Mouse (Mus musculus) midbrain, embryonic 12.5 days (tissue): Measurements from ENCODE around the gene Jtb. TPM values are rescaled to one million over a fixed set of nuclear protein-coding genes. Genes with fewer than 3 reads are reported as not detected.

ENCODE experiments used
- ATAC-seq: fragments of 200-750 bp; cut with Nextera tagmentation; 2 replicates; pipeline ENCODE4 v1.8.0; 2017; ENCODE audit warnings: low read depth, moderate TSS enrichment, moderate library complexity; ENCODE audit not compliant: low FRiP score
- H3K27ac ChIP-seq: fragments of 300-500 bp; sonication (generic); replicated peaks from 2 replicates; pipeline ENCODE4 v1.5.1; 2016; ENCODE audit warnings: mild to moderate bottlenecking
- H3K27me3 ChIP-seq: fragments of 300-500 bp; sonication (generic); 2 replicates; pipeline ENCODE4 v1.6.1; 2016; ENCODE audit warnings: mild to moderate bottlenecking
- H3K36me3 ChIP-seq: fragments of 300-500 bp; sonication (generic); 2 replicates; pipeline ENCODE4 v1.6.1; 2016
- H3K4me1 ChIP-seq: fragments of 300-500 bp; sonication (generic); 2 replicates; pipeline ENCODE4 v1.6.1; 2016
- H3K4me2 ChIP-seq: fragments of 300-500 bp; sonication (generic); replicated peaks from 2 replicates; pipeline ENCODE4 v1.6.1; 2016; ENCODE audit warnings: mild to moderate bottlenecking, moderate library complexity
- H3K4me3 ChIP-seq: fragments of 300-500 bp; sonication (generic); 2 replicates; pipeline ENCODE4 v1.5.1; 2016; ENCODE audit warnings: mild to moderate bottlenecking
- H3K9ac ChIP-seq: fragments of 300-500 bp; sonication (generic); replicated peaks from 2 replicates; pipeline ENCODE4 v1.6.1; 2016; ENCODE audit warnings: mild to moderate bottlenecking, moderate library complexity
- H3K9me3 ChIP-seq: fragments of 300-500 bp; sonication (generic); 2 replicates; pipeline ENCODE4 v1.6.1; 2016; ENCODE audit warnings: mild to moderate bottlenecking
- WGBS: fragments of 180-500 bp; shearing (Covaris S2); methylation state at CpG from one replicate; pipeline ENCODE4 v1.1.7; 2016; 5-methylcytosine and 5-hydroxymethylcytosine counted together
- polyA plus RNA-seq: library from polyadenylated mRNA; unstranded; fragments of >200 nt; fragmentation: Nextera tagmentation; extraction: Ambion mirVana; gene quantifications from 2 replicates; pipeline ENCODE4 v1.2.1, GENCODE M21; 2016

Jtb gene
- polyA plus RNA-seq, 1 experiment from 2014 or later = 97.8 TPM

DNA sequence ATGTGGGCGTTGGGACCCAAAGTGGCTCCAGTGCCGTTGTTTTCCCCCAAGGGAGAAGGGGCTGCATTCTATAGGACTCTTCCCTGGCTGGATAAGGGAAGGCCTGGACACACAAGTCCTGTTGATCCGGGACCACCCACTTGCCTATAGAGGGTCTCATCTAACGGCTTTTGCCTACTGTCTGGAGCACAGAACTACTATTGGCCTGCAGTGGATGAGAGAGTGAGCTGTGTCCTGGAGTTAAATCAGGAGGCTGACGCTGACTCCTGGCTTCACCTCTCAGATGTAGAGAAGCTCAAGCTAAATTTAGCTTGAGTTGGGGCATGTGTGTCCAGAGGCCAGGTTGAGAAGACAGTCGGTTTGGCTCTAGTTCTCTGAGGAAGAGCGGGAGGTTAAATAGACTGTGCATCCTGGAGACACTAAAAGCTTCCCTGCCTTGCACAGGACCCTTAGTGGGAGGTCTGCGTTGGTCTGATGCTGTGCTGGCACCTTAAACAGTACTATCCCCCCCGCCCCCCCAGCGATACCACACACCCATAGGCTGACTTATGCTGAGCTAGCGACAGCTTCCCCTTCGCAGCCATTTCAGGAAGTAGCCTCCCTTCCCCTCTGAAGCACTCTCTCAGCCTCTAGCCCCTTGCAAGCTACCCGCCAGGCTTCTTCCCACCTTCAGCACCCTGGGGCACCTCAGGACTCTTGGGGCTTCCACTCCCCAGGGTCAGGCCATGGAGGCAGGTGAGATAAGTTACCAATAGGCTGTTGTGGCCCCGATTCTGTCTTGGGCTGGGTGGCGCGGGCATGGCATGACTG is 34.7 kb downstream of the Jtb start:
- peak overlapping the region; percentile 94 for H3K27ac ChIP-seq
- peak overlapping the region; percentile 92 for H3K4me2 ChIP-seq
- WGBS = 26% methylated on average over 16 of the region's 16 CpGs
- no peaks in the 10 kb centered on the region for H3K9me3 ChIP-seq
- H3K4me1 ChIP-seq = peaks cover 14% of the 10 kb centered on the region
- H3K27me3 ChIP-seq = no peaks in the 10 kb centered on the region
- peak overlapping the region; percentile 92 for H3K9ac ChIP-seq
- H3K4me3 ChIP-seq = peak overlapping the region; percentile 96
- peak; percentile 47 for ATAC-seq
- peaks cover 41% of the 10 kb centered on the region for H3K36me3 ChIP-seq

DNA sequence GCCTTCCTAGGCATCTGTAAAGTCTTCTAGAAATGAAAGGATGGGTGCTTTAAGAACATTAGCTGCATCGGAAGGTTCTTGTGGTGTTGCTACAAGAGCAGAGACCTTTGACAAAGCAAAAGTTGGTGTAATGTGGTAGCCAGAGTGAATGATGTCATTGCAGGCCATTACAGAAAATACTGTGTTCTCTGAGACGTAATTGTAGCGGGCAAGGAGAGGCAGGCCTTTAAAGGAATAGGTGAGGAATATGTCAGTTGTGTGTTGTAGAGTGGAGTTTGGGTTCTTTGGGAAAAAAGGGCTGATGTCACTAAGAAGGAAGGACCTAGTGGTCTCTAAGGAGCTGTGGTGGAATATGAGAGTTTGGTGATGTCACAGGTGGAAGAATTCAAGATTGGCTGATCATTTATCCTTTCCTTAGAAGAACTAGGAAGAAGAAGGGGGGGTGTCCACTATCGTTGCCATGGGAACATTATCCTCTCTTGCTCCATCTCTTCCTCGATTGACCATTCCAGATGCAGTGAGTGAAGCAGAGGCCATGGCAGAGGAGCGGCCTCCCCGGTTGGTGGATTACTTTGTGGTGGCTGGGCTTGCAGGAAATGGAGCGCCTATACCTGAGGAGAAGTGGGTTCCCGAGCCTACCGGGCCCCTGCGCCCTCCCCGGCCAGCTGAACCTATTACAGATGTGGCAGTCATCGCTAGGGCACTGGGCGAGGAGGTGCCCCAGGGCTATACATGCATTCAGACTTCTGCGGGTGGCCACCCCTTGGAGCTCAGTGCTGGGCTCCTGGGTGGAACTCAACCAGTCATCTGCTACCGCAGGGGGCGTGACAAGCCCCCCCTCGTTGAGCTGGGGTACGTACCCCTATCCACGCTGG is 35.7 kb downstream of the Jtb start:
- Histone ChIP-seq H3K9ac (no peak overlapping the region; the same call in 1 of the 2 replicates), H3K4me2 (peak overlapping the region; percentile 92; the same call in 1 of the 2 replicates), H3K4me1 (peaks cover 14% of the 10 kb centered on the region), H3K27ac (no peak overlapping the region), H3K4me3 (no peak overlapping the region), H3K9me3 (no peaks in the 10 kb centered on the region), H3K27me3 (no peaks in the 10 kb centered on the region), H3K36me3 (peaks cover 34% of the 10 kb centered on the region)
- ATAC-seq = no peak
- 87% methylated on average over 20 of the region's 20 CpGs for WGBS

DNA sequence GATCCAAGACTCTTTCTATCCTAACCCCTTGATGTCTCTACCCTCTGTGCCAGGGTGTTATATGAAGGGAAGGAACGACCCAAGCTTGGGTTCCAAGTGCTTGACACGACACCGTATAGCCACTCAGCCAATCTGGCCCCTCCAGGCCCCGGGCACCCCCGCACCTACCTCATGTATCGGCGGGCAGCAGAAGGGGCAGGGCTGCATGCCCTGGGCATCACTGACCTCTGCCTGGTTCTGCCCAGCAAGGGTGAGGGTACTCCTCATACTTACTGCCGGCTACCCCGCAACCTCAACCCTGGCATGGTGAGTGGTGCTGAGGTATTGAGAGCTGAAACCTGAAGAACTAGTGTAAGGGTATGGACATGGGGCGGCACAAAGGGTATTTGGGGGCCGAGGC is 36.8 kb downstream of the Jtb start:
- peaks cover 14% of the 10 kb centered on the region for H3K4me1 ChIP-seq
- H3K36me3 ChIP-seq = peaks cover 34% of the 10 kb centered on the region
- H3K27ac ChIP-seq = no peak overlapping the region
- no peaks in the 10 kb centered on the region for H3K9me3 ChIP-seq
- no peaks in the 10 kb centered on the region for H3K27me3 ChIP-seq
- no peak overlapping the region for H3K4me3 ChIP-seq
- WGBS = 96% methylated on average over 11 of the region's 11 CpGs
- H3K4me2 ChIP-seq = no peak overlapping the region
- no peak overlapping the region for H3K9ac ChIP-seq
- ATAC-seq = no peak

DNA sequence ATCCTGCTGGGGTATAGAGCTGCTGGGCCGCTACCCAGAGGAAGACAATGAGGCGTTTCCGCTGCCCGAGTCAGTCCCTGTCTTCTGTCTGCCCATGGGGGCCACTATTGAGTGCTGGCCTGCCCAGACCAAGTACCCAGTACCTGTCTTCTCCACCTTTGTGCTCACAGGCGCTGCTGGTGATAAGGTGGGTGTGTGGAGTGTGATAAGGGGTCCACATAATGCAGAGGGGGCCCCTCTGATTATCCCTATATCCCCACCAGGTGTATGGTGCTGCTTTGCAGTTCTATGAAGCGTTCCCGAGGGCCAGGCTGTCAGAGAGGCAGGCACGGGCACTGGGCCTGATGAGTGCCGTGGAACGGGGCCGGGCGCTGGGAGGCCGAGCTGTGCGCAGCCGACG is 37.6 kb downstream of the Jtb start:
- Histone ChIP-seq H3K9me3 (no peaks in the 10 kb centered on the region), H3K4me1 (peaks cover 14% of the 10 kb centered on the region), H3K27ac (no peak overlapping the region), H3K4me3 (no peak overlapping the region), H3K36me3 (peaks cover 34% of the 10 kb centered on the region), H3K27me3 (no peaks in the 10 kb centered on the region), H3K9ac (no peak overlapping the region), H3K4me2 (no peak overlapping the region)
- no peak for ATAC-seq
- WGBS = 89% methylated on average over 16 of the region's 16 CpGs

DNA sequence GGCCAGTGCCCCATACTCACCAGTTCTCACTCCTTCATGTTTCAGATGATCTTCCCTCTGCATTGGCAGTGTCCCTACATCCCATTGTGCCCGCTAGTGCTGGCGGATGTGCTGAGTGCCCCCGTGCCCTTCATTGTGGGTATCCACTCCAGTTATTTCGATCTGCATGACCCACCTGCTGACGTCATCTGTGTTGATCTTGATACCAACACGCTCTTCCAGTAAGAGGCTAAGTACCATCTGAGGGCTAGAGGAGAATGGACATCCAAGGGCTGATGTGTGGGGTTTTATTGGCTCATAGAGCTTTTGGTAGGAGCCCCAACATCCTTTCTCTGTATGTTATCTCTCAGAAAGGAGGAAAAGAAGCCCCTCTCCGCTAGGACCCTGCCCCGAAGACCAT is 39.4 kb downstream of the Jtb start:
- Histone ChIP-seq H3K9ac (no peak overlapping the region), H3K27ac (no peak overlapping the region), H3K4me3 (no peak overlapping the region), H3K4me2 (no peak overlapping the region), H3K9me3 (no peaks in the 10 kb centered on the region), H3K36me3 (peaks cover 43% of the 10 kb centered on the region), H3K4me1 (peaks cover 10% of the 10 kb centered on the region), H3K27me3 (no peaks in the 10 kb centered on the region)
- ATAC-seq = no peak
- WGBS = 91% methylated on average over 8 of the region's 8 CpGs

DNA sequence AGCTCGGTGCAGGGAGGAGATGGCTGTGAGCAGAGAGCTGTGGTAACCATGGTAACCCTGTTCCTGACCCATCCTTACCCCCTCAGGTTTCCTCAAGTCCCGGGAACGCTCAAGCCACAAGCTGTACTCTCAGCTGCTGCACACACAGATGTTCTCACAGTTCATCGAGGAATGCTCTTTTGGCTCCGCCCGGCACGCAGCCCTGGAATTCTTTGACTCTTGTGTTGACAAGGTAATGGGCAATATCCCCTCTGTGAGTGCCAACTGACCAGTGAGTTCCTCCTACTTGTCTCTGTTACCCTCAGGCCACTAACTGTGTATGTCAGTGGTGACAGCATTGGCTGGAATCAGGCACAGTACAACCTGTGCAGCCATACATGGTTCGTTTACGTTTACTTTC is 40.8 kb downstream of the Jtb start:
- Histone ChIP-seq H3K9me3 (no peaks in the 10 kb centered on the region), H3K4me3 (no peak overlapping the region), H3K27me3 (no peaks in the 10 kb centered on the region), H3K27ac (no peak overlapping the region), H3K9ac (no peak overlapping the region), H3K36me3 (peaks cover 51% of the 10 kb centered on the region), H3K4me2 (no peak overlapping the region), H3K4me1 (no peaks in the 10 kb centered on the region)
- no peak for ATAC-seq
- 75% methylated on average over 9 of the region's 9 CpGs for WGBS

DNA sequence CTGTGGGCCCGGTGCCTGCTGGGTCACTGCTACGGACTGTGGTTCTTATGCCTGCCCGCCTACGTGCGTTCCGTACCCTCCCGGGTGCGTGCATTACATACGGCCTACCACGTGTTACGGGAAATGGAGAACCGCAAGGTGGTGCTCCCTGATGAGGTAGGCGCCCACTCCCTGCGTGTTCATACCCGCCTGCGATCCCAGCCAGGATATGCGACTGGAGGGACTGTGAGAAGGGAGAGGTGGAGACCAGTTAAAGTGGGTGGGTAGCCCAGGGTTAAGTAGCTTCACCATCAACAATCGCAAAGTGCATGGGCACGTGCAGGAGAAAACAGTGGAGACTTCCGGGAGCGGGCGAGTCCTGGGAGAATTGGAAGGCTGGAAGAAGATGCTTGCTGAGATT is 42.5 kb downstream of the Jtb start:
- Histone ChIP-seq H3K9me3 (no peaks in the 10 kb centered on the region), H3K36me3 (peaks cover 67% of the 10 kb centered on the region), H3K4me1 (no peaks in the 10 kb centered on the region), H3K4me3 (no peak overlapping the region), H3K27ac (no peak overlapping the region; the same call in 1 of the 2 replicates), H3K9ac (no peak overlapping the region), H3K27me3 (no peaks in the 10 kb centered on the region), H3K4me2 (no peak overlapping the region)
- no peak for ATAC-seq
- WGBS = 92% methylated on average over 22 of the region's 22 CpGs

DNA sequence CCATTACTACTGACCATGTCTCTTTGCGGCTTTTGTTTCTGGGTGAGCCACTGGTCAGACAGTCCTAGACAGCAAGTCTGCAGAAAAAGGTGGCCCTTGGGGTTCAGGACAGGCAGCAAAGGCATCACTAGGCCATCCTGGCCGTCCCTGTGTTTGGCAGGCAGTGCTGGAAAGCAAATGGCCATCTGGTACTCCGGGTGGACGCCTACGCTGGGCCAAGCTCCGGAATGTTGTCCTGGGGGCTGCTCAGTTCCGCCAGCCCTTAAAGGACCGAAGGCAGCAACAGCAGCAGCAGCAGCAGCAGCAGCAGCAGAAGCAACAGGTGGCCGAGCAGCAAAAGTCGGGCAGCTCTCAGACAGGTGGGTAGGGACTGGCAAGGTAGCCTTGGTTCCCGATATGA is 43.9 kb downstream of the Jtb start:
- H3K36me3 ChIP-seq = peaks cover 80% of the 10 kb centered on the region
- H3K27me3 ChIP-seq = no peaks in the 10 kb centered on the region
- H3K9me3 ChIP-seq = no peaks in the 10 kb centered on the region
- no peak overlapping the region for H3K4me3 ChIP-seq
- 92% methylated on average over 11 of the region's 11 CpGs for WGBS
- no peak overlapping the region for H3K27ac ChIP-seq
- H3K4me1 ChIP-seq = no peaks in the 10 kb centered on the region
- ATAC-seq = no peak
- no peak overlapping the region for H3K4me2 ChIP-seq
- no peak overlapping the region for H3K9ac ChIP-seq

DNA sequence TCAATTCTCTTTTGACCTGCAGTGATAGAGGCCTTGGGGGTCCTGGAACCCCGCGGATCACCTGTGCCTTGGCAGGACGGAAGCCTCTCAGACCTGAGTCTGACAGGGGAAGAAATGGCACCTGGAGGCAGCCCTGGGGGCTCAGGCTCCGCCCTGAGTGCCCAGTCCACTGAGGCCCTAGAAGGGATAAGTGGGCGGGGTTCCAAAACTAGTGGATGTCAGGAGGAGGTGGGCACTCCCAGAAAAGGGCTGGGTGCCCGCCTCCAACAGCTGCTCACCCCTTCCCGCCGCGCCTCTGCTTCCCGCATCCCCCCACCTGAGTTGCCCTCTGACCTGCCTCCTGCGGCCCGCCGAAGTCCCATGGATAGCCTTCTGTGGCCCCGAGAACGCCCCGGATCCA is 45.5 kb downstream of the Jtb start:
- Histone ChIP-seq H3K4me2 (no peak overlapping the region), H3K9ac (no peak overlapping the region), H3K4me3 (no peak overlapping the region), H3K36me3 (peaks cover 82% of the 10 kb centered on the region), H3K27ac (no peak overlapping the region), H3K4me1 (no peaks in the 10 kb centered on the region), H3K9me3 (no peaks in the 10 kb centered on the region), H3K27me3 (no peaks in the 10 kb centered on the region)
- ATAC-seq = no peak
- 51% methylated on average over 14 of the region's 16 CpGs for WGBS

DNA sequence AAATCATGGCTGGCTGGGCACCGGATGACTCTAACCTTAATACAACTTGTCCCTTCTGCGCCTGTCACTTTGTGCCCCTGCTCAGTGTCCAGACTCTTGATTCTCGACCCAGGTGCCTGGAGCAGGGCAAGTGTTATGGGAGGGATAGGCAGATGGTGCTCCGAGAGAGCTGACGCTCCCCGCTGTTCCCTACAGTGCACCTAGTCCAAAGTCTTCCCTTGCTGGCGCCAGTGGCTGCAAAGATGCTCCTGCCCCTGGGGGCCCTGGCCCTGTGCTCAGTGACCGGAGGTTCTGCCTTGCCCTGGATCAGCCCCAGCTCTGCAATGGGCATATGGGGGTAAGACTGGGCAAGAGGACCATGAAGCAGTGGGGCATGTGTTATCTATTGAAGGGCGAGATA is 46.4 kb downstream of the Jtb start:
- Histone ChIP-seq H3K4me2 (no peak overlapping the region), H3K9ac (no peak overlapping the region), H3K4me3 (no peak overlapping the region), H3K9me3 (no peaks in the 10 kb centered on the region), H3K27me3 (no peaks in the 10 kb centered on the region), H3K4me1 (no peaks in the 10 kb centered on the region), H3K36me3 (peaks cover 73% of the 10 kb centered on the region), H3K27ac (no peak overlapping the region)
- ATAC-seq = no peak
- 96% methylated on average over 9 of the region's 9 CpGs for WGBS

DNA sequence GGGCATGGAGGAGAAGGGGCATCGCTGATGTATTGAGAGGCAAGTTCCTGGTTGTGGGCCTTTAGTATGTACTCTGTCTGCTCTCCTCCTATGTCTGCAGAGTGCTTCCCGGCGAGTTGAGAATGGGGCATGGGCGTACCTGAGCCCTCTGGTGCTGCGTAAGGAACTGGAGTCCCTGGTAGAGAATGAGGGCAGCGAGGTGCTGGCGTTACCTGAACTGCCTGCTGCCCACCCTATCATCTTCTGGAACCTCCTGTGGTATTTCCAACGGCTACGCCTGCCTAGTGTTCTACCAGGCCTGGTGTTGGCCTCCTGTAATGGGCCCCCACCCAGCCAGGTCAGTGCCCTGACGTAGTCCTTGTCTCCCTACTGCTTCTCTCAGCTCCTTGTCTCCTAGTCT is 46.8 kb downstream of the Jtb start:
- Histone ChIP-seq H3K9me3 (no peaks in the 10 kb centered on the region), H3K4me2 (no peak overlapping the region), H3K4me1 (no peaks in the 10 kb centered on the region), H3K27ac (no peak overlapping the region), H3K36me3 (peaks cover 69% of the 10 kb centered on the region), H3K9ac (no peak overlapping the region), H3K4me3 (no peak overlapping the region), H3K27me3 (no peaks in the 10 kb centered on the region)
- 95% methylated on average over 10 of the region's 10 CpGs for whole genome bisulfite sequencing
- ATAC-seq = no peak

DNA sequence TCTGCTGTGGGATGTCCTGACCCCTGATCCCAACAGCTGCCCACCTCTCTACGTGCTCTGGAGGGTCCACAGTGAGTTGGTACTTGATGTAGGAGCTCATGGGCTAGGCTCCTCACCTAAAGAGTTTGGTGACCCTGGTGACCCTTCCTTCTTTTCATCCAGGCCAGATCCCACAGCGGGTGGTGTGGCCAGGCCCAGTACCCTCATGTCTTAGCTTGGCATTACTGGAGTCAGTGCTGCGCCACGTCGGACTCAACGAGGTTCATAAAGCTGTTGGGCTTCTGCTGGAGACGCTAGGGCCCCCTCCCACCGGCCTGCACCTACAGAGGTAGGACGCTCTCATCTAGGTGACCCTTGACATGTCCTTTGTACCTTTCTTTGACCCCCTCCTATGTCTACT is 47.8 kb downstream of the Jtb start:
- Histone ChIP-seq H3K27ac (no peak overlapping the region), H3K9me3 (no peaks in the 10 kb centered on the region), H3K36me3 (peaks cover 58% of the 10 kb centered on the region), H3K4me1 (no peaks in the 10 kb centered on the region), H3K4me2 (no peak overlapping the region), H3K9ac (no peak overlapping the region), H3K4me3 (no peak overlapping the region), H3K27me3 (no peaks in the 10 kb centered on the region)
- no peak for ATAC-seq
- 92% methylated on average over 9 of the region's 9 CpGs for WGBS
